Mouse (Mus musculus): ENCODE data around the gene Ndfip2. TPM values are rescaled to one million over a fixed set of nuclear protein-coding genes. Genes with fewer than 3 reads are reported as not detected.

The Ndfip2 gene
- polyA plus RNA-seq, 1 experiment from 2014 or later, result 57.8 TPM

DNA sequence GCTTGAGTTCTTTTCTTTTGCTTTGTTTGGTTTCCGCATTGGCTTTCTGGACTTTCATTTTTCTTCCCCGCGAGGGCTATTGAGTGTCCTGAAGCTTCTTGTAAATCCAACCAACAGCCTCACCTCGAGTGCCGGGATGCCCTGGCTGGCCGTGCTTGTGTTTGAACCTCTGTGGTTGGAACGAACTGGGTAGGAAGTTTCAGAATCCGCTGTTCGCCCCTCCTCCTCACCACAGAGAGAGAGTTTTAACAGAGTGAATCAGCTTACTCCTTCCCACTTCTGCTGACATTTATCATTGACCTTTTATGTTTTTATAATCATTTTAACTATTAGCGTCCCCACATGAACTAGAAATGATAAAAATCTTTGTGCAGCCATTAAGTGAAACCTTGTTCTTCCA is 18.3 kb upstream of the Ndfip2 start:
- WGBS (ENCODE audit: insufficient replicate concordance), result 74% methylated on average over 10 of the region's 10 CpGs
- no peak for ATAC-seq (replicated peaks; ENCODE audit: insufficient number of reproducible peaks, low FRiP score, low TSS enrichment)

DNA sequence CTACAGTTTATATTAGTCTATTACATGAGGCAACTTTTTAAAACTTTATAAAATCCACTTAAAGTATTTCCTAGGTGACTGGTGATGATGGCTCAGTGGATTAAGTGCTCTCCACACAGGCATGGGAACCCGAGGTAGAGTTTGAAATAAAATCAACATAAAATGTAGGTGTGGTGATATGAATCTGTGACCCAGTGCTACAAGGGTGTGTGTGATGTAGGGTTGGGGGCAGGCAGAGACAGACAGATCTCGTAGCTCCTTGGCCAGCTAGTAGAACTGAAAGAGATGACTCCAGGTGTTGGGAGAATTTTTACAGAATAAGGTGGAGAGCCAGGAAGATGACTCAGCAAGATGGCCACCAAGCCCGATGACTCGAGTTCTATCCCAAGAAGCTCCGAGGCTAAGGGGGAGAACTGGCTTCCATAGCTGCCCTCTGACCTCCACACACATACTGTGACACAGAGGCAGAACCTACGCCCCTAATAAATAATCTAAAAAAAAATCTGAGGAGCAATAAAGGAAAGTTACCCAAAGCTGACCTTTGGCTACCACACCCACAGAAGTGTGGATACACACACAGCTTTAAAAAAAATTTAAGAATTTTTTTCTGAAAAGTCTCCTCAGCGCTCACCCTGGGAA is 14.4 kb upstream of the Ndfip2 start:
- Histone ChIP-seq H3K9me3 (replicated peaks; ENCODE audit: control insufficient read depth, low read length) (no peaks in the 10 kb centered on the region), H3K4me2 (no peak overlapping the region), H3K27ac (ENCODE audit: low read depth, low read length) (no peak overlapping the region), H3K4me1 (ENCODE audit: control insufficient read depth, insufficient read depth, low read length) (no peaks in the 10 kb centered on the region), H3K9ac (ENCODE audit: low read depth, low read length) (no peak overlapping the region), H3K4me3 (ENCODE audit: low read depth, low read length) (no peak overlapping the region), H3K36me3 (ENCODE audit: control insufficient read depth, insufficient read depth, low read length) (no peaks in the 10 kb centered on the region), H3K27me3 (ENCODE audit: control insufficient read depth, insufficient read depth, low read length) (no peaks in the 10 kb centered on the region)
- WGBS (ENCODE audit: insufficient replicate concordance), result 83% methylated on average over 7 of the region's 7 CpGs
- ATAC-seq (replicated peaks; ENCODE audit: insufficient number of reproducible peaks, low FRiP score, low TSS enrichment), result no peak

More for the DNA sequence above, 18.3 kb upstream of the Ndfip2 start:
- Histone ChIP-seq H3K9me3 (replicated peaks; ENCODE audit: control insufficient read depth, low read length) (no peaks in the 10 kb centered on the region), H3K4me1 (ENCODE audit: control insufficient read depth, insufficient read depth, low read length) (no peaks in the 10 kb centered on the region), H3K4me2 (no peak overlapping the region), H3K27ac (ENCODE audit: low read depth, low read length) (no peak overlapping the region), H3K9ac (ENCODE audit: low read depth, low read length) (no peak overlapping the region), H3K36me3 (ENCODE audit: control insufficient read depth, insufficient read depth, low read length) (no peaks in the 10 kb centered on the region), H3K27me3 (ENCODE audit: control insufficient read depth, insufficient read depth, low read length) (no peaks in the 10 kb centered on the region), H3K4me3 (ENCODE audit: low read depth, low read length) (no peak overlapping the region)

DNA sequence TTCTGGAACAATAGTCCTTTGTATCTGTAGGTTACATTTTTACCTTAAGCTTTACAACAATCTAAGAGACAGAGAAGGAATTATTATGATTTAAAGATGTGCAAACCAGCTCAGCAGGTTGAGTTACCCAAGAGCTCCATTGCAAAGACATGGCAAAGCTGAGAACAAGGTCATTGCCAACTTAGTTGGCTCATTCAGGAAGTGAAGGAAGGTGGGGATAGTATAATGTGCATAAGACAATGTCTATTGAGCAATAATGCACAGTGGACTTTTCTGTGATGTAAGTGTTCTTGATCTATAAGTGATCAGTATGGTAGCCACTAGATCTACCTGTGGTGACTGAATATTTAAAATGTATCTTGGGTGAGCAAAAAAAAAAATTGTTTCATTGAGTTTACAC is 7.3 kb upstream of the Ndfip2 start:
- ATAC-seq (replicated peaks; ENCODE audit: insufficient number of reproducible peaks, low FRiP score, low TSS enrichment), result no peak
- H3K27me3 ChIP-seq (ENCODE audit: control insufficient read depth, insufficient read depth, low read length), result no peaks in the 10 kb centered on the region

DNA sequence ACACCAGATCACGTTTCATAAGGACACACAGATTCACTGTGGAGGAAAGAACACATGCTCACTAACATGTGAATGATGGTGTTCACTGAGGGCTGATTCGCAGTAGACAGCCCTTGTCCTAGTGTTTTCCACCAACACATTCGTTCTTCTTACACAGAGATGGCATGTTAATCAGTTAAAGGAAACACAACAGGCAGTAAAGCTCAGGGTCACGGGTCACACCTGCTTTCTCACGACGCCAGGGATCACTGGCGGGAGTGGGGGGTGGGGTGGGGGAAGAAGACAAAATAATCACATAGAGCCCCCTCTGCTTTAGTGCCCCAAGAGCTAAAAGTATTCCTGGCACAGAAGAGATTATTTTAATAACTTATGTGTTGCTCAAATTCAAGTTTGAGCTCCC is 5.1 kb upstream of the Ndfip2 start:
- no peak overlapping the region for H3K27ac ChIP-seq (ENCODE audit: low read depth, low read length)
- ATAC-seq (replicated peaks; ENCODE audit: insufficient number of reproducible peaks, low FRiP score, low TSS enrichment), result no peak
- no peak overlapping the region for H3K9ac ChIP-seq (ENCODE audit: low read depth, low read length)
- no peaks in the 10 kb centered on the region for H3K9me3 ChIP-seq (replicated peaks; ENCODE audit: control insufficient read depth, low read length)
- H3K4me2 ChIP-seq, result no peak overlapping the region
- no peaks in the 10 kb centered on the region for H3K36me3 ChIP-seq (ENCODE audit: control insufficient read depth, insufficient read depth, low read length)
- WGBS (ENCODE audit: insufficient replicate concordance), result 44% methylated on average over 7 of the region's 7 CpGs
- no peaks in the 10 kb centered on the region for H3K27me3 ChIP-seq (ENCODE audit: control insufficient read depth, insufficient read depth, low read length)
- no peaks in the 10 kb centered on the region for H3K4me1 ChIP-seq (ENCODE audit: control insufficient read depth, insufficient read depth, low read length)
- no peak overlapping the region for H3K4me3 ChIP-seq (ENCODE audit: low read depth, low read length)

More for the DNA sequence above, 7.3 kb upstream of the Ndfip2 start:
- no peak overlapping the region for H3K27ac ChIP-seq (ENCODE audit: low read depth, low read length)
- H3K9me3 ChIP-seq (replicated peaks; ENCODE audit: control insufficient read depth, low read length), result no peaks in the 10 kb centered on the region
- H3K4me3 ChIP-seq (ENCODE audit: low read depth, low read length), result no peak overlapping the region
- no peak overlapping the region for H3K9ac ChIP-seq (ENCODE audit: low read depth, low read length)
- no peaks in the 10 kb centered on the region for H3K36me3 ChIP-seq (ENCODE audit: control insufficient read depth, insufficient read depth, low read length)
- H3K4me1 ChIP-seq (ENCODE audit: control insufficient read depth, insufficient read depth, low read length), result no peaks in the 10 kb centered on the region
- H3K4me2 ChIP-seq, result no peak overlapping the region

DNA sequence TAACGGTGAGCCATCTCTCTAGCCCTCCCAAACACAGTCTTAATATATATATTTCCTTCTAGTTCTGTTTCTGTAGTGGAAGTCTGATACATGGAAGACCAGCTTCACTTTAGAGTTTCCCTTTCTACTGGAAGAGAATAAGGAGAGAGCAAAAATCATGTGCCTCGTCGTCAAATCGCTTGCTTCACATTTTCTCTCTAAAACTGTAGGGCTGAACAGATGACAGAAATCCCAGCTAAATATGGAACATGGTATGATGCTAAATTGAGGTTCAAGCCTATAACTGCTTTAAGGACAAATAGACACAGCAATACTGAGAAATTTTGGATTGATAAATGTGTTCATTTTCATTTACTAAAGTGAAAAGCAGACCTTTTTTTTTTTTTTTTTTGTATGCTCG is 4.0 kb upstream of the Ndfip2 start:
- no peak overlapping the region for H3K4me3 ChIP-seq (ENCODE audit: low read depth, low read length)
- 85% methylated on average over 5 of the region's 5 CpGs for WGBS (ENCODE audit: insufficient replicate concordance)
- no peak overlapping the region for H3K4me2 ChIP-seq
- H3K36me3 ChIP-seq (ENCODE audit: control insufficient read depth, insufficient read depth, low read length), result no peaks in the 10 kb centered on the region
- no peaks in the 10 kb centered on the region for H3K9me3 ChIP-seq (replicated peaks; ENCODE audit: control insufficient read depth, low read length)
- H3K27me3 ChIP-seq (ENCODE audit: control insufficient read depth, insufficient read depth, low read length), result no peaks in the 10 kb centered on the region
- no peak overlapping the region for H3K9ac ChIP-seq (ENCODE audit: low read depth, low read length)
- no peaks in the 10 kb centered on the region for H3K4me1 ChIP-seq (ENCODE audit: control insufficient read depth, insufficient read depth, low read length)
- no peak overlapping the region for H3K27ac ChIP-seq (ENCODE audit: low read depth, low read length)
- no peak for ATAC-seq (replicated peaks; ENCODE audit: insufficient number of reproducible peaks, low FRiP score, low TSS enrichment)

DNA sequence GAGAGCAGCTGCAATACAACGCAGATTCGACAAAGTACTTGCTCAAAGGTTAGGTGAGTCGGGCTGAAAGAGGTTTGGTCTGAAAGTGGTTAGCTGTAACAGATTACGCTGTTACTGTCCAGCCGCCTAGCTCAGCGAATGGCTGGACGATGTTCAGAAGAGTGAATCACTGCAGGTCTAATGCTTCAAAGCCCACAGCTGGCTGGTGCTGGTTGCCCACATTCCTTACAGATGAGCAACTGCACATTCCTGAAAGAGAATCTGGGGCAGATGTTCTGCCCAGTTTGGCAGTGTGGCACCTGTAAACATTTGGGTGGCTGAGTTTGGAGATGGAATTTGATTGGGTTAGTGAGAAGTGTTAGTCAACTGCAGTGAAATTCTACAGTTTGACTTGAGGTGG is 2.8 kb upstream of the Ndfip2 start:
- H3K36me3 ChIP-seq (ENCODE audit: control insufficient read depth, insufficient read depth, low read length), result no peaks in the 10 kb centered on the region
- no peak for ATAC-seq (replicated peaks; ENCODE audit: insufficient number of reproducible peaks, low FRiP score, low TSS enrichment)
- H3K9ac ChIP-seq (ENCODE audit: low read depth, low read length), result no peak overlapping the region
- no peak overlapping the region for H3K27ac ChIP-seq (ENCODE audit: low read depth, low read length)
- H3K4me2 ChIP-seq, result no peak overlapping the region
- no peaks in the 10 kb centered on the region for H3K9me3 ChIP-seq (replicated peaks; ENCODE audit: control insufficient read depth, low read length)
- WGBS (ENCODE audit: insufficient replicate concordance), result 80% methylated on average over 7 of the region's 7 CpGs
- H3K27me3 ChIP-seq (ENCODE audit: control insufficient read depth, insufficient read depth, low read length), result no peaks in the 10 kb centered on the region
- no peak overlapping the region for H3K4me3 ChIP-seq (ENCODE audit: low read depth, low read length)
- H3K4me1 ChIP-seq (ENCODE audit: control insufficient read depth, insufficient read depth, low read length), result no peaks in the 10 kb centered on the region

DNA sequence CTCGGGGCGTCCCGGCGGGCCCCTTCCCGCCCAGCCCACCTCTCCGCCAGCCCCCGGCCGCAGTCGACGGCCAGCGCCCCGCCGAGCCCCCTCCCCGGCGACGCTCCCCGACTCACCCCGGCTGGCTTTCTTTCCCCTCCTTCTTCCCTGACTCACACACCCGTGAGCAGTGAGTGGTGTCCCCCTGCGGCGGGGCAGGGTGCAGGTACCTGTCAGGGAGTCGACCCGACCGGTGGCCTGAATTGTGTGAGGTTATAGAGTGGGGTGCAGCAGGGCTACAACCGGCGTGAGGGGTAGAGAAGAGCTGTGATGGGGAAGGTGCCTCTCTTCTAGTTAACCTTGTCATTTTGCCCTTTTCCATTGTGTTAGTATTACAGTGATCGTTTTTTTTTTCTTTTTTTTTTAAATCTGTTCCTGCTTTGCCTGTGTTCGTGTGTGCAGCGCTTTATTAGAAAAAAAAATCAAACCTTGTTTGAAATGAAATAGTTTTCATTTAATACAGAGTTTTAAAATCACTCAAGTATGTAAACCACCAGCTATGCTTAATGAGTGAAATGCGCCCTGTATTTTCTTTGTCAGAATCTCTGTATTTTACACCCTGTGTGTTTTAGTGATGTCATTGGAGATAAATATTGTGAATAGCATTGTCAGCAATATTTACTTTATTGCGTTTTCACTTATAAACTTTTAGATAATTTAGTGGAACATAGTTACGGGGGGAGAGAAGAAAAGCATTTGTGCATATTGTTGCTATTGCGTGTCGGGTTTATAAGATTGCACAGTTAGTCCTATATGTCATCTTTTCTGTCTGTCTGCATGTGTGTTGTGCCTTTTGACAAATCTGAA is 885 bp downstream of the Ndfip2 start:
- Histone ChIP-seq H3K4me1 (ENCODE audit: control insufficient read depth, insufficient read depth, low read length) (0 out of 2 replicates have a peak, but pooled peaks cover 2% of the 10 kb centered on the region), H3K27ac (ENCODE audit: low read depth, low read length) (peak overlapping the region; percentile 84), H3K9ac (ENCODE audit: low read depth, low read length) (peak overlapping the region; percentile 95), H3K4me3 (ENCODE audit: low read depth, low read length) (peak overlapping the region; percentile 88), H3K27me3 (ENCODE audit: control insufficient read depth, insufficient read depth, low read length) (no peaks in the 10 kb centered on the region), H3K4me2 (peak overlapping the region; percentile 79), H3K9me3 (replicated peaks; ENCODE audit: control insufficient read depth, low read length) (no peaks in the 10 kb centered on the region), H3K36me3 (ENCODE audit: control insufficient read depth, insufficient read depth, low read length) (no peaks in the 10 kb centered on the region)
- 18% methylated on average over 16 of the region's 34 CpGs for WGBS (ENCODE audit: insufficient replicate concordance)
- peak; percentile 58 for ATAC-seq (replicated peaks; ENCODE audit: insufficient number of reproducible peaks, low FRiP score, low TSS enrichment)

DNA sequence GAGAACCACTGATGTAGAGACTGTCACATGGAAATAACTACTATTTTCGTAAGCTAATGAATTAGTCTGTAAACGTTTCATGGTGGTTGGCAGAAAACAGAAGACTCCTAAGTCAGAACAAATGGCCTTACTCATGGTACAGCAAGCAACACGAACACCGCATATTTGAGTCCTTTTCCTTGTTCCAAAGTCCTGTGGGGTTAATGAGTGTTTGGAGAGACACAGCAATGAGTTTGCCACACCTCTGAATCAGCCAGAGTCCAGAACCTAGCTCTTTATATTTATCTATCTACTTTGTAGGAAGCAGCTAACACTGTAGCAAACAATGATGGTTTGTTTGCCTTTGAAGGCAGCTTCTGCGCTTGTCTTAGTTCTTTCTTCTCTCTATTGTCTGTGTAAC is 4.5 kb downstream of the Ndfip2 start:
- H3K4me2 ChIP-seq, result no peak overlapping the region
- ATAC-seq (replicated peaks; ENCODE audit: insufficient number of reproducible peaks, low FRiP score, low TSS enrichment), result no peak
- WGBS (ENCODE audit: insufficient replicate concordance), result 81% methylated on average over 5 of the region's 5 CpGs
- no peak overlapping the region for H3K9ac ChIP-seq (ENCODE audit: low read depth, low read length)
- no peaks in the 10 kb centered on the region for H3K9me3 ChIP-seq (replicated peaks; ENCODE audit: control insufficient read depth, low read length)
- H3K27ac ChIP-seq (ENCODE audit: low read depth, low read length), result no peak overlapping the region
- no peak overlapping the region for H3K4me3 ChIP-seq (ENCODE audit: low read depth, low read length)
- peaks cover 15% of the 10 kb centered on the region for H3K4me1 ChIP-seq (ENCODE audit: control insufficient read depth, insufficient read depth, low read length)
- H3K36me3 ChIP-seq (ENCODE audit: control insufficient read depth, insufficient read depth, low read length), result no peaks in the 10 kb centered on the region
- no peaks in the 10 kb centered on the region for H3K27me3 ChIP-seq (ENCODE audit: control insufficient read depth, insufficient read depth, low read length)

All from heart, embryonic 11.5 days (tissue).